Mouse (Mus musculus): Measurements from ENCODE around the gene Socs1.

DNA sequence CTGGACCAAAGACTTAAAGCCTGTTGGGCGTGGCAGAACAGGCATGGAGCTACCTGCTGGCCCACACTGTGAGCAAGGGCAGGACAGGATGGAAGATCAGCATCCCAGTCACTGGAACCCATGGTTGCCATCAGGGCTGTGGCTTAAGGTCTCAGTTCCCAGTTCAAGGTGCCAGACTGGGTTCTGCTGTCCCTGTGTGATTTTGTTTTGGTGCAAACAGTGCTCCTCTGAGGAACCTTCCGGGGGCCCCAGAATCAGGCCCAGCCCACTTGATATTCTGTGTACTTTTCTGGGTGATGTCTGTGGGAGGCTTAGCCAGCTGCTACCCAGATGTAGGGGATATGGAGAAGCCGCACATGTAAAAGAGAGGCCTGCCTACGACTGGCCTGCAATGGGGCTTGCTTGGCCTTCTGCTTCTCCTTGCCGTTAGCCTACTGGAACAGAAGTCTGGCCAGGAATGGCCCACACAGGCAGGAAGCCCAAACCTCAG is 4.7 kb downstream of the Socs1 start:
- TF ChIP-seq CTCF (IDR thresholded peaks at IDR 0.05; ENCODE audit: low read depth, low read length): no peak
- no peak for TF ChIP-seq POLR2A (IDR thresholded peaks at IDR 0.05; ENCODE audit: borderline replicate concordance, low read depth, low read length)
